Mouse (Mus musculus): Measurements from ENCODE around the gene Wnk2. TPM values are rescaled to one million over a fixed set of nuclear protein-coding genes. Genes with fewer than 3 reads are reported as not detected.

The Wnk2 gene
- polyA plus RNA-seq, 1 experiment: 65.4 TPM

DNA sequence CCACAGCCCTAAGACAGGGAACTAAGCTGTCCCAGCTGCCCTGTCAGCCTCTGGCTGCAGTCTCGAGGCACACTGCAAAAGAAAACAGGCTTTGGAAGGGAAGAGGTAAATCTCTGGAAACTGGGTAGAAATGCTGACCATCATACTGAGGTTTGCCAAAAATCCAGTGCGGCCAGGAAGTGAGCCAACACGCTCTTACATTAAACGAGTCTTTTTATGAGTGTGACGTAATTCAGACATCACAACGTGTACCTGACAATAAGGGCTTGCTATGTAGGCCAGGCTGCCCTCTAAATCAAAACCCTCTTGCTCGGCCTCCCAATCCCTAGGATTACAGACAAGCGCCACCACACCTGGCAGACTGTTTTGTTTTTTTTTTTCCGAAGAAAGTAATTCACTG, 19.3 kb upstream of the Wnk2 start:
- Histone ChIP-seq H3K4me3 (ENCODE audit: insufficient read depth, low read length) (no peak overlapping the region), H3K4me1 (ENCODE audit: control insufficient read depth, insufficient read depth, low read length) (0 out of 2 replicates have a peak, but pooled peaks cover 3% of the 10 kb centered on the region), H3K27ac (ENCODE audit: insufficient read depth, low read length) (no peak overlapping the region)
- TF ChIP-seq POLR2A (IDR thresholded peaks at IDR 0.05; ENCODE audit: extremely low read depth, insufficient read depth, low read length) (no peak), CTCF (IDR thresholded peaks at IDR 0.05; ENCODE audit: extremely low read depth, insufficient read depth, low read length) (no peak)

- Histone ChIP-seq H3K4me3 (ENCODE audit: insufficient read depth, low read length) (no peak overlapping the region), H3K27ac (ENCODE audit: insufficient read depth, low read length) (no peak overlapping the region), H3K4me1 (ENCODE audit: control insufficient read depth, insufficient read depth, low read length) (no peaks in the 10 kb centered on the region)
- no peak for TF ChIP-seq POLR2A (IDR thresholded peaks at IDR 0.05; ENCODE audit: extremely low read depth, insufficient read depth, low read length)
- no peak for TF ChIP-seq CTCF (IDR thresholded peaks at IDR 0.05; ENCODE audit: extremely low read depth, insufficient read depth, low read length)
Observed at GRCm38 (mm10) chr13:49163645-49164044, 15.8 kb upstream of the Wnk2 start.

GRCm38 (mm10) chr13:49162722-49163121, 14.9 kb upstream of the Wnk2 start:
- H3K4me1 ChIP-seq (ENCODE audit: control insufficient read depth, insufficient read depth, low read length): no peaks in the 10 kb centered on the region
- TF ChIP-seq CTCF (IDR thresholded peaks at IDR 0.05; ENCODE audit: extremely low read depth, insufficient read depth, low read length) (no peak), POLR2A (IDR thresholded peaks at IDR 0.05; ENCODE audit: extremely low read depth, insufficient read depth, low read length) (no peak)
- H3K27ac ChIP-seq (ENCODE audit: insufficient read depth, low read length): no peak overlapping the region
- no peak overlapping the region for H3K4me3 ChIP-seq (ENCODE audit: insufficient read depth, low read length)

DNA sequence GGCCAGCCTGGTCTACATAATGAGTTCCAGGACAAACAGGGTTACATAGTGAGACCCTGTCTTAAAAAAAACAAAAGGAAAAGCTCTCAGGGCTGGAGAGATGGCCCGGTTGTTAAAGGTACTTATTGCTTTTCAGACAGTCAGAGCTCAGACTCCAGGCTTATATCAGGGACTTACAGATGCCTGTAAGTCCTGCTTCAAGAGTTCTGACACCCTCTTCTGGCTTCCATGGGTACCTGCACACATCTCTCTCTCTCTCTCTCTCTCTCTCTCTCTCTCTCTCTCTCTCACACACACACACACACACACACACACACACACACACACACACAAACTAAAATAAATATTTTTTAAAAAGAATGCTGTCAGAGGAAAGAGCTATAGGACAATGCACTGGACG, 13.4 kb upstream of the Wnk2 start:
- Histone ChIP-seq H3K4me3 (ENCODE audit: insufficient read depth, low read length) (no peak overlapping the region), H3K4me1 (ENCODE audit: control insufficient read depth, insufficient read depth, low read length) (no peaks in the 10 kb centered on the region), H3K27ac (ENCODE audit: insufficient read depth, low read length) (no peak overlapping the region)
- no peak for TF ChIP-seq CTCF (IDR thresholded peaks at IDR 0.05; ENCODE audit: extremely low read depth, insufficient read depth, low read length)
- no peak for TF ChIP-seq POLR2A (IDR thresholded peaks at IDR 0.05; ENCODE audit: extremely low read depth, insufficient read depth, low read length)

DNA sequence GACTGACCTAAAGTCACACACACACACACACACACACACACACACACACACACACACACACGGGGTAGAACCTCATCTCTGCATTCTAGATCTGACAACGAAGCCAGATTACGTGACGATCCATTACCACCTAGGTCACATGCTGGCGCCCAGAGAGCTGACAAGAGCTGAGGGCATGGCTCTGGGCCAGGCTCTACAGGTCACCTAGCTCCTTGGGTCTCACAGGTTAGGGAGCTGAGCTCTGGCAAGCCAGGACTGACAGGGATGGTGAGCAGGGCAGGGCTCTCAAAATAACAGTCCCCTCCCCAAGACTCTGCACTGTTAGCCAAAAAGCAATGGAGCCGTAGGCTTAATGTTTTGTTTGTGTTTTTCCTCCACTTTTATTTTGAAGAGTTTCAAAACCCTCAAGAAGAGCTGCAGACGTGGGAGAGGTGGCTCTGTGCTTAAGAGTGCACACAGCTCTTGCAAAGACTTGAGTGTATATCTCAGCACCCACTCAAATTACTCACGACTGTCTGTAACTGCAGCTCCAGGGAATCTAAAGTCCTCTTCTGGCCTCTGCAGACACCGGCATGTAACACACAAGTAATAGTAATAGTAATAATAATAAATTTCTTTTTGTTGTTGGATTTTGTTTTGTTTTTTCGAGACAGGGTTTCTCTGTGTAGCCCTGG, 10.4 kb upstream of the Wnk2 start:
- Histone ChIP-seq H3K4me1 (ENCODE audit: control insufficient read depth, insufficient read depth, low read length) (no peaks in the 10 kb centered on the region), H3K27ac (ENCODE audit: insufficient read depth, low read length) (no peak overlapping the region), H3K4me3 (ENCODE audit: insufficient read depth, low read length) (no peak overlapping the region)
- no peak for TF ChIP-seq POLR2A (IDR thresholded peaks at IDR 0.05; ENCODE audit: extremely low read depth, insufficient read depth, low read length)
- TF ChIP-seq CTCF (IDR thresholded peaks at IDR 0.05; ENCODE audit: extremely low read depth, insufficient read depth, low read length): no peak

GRCm38 (mm10) chr13:49156645-49157044, 8.8 kb upstream of the Wnk2 start:
- Histone ChIP-seq H3K4me1 (ENCODE audit: control insufficient read depth, insufficient read depth, low read length) (no peaks in the 10 kb centered on the region), H3K27ac (ENCODE audit: insufficient read depth, low read length) (no peak overlapping the region), H3K4me3 (ENCODE audit: insufficient read depth, low read length) (no peak overlapping the region)
- TF ChIP-seq POLR2A (IDR thresholded peaks at IDR 0.05; ENCODE audit: extremely low read depth, insufficient read depth, low read length) (no peak), CTCF (IDR thresholded peaks at IDR 0.05; ENCODE audit: extremely low read depth, insufficient read depth, low read length) (no peak)

GRCm38 (mm10) chr13:49154621-49155020, 6.8 kb upstream of the Wnk2 start:
- no peak for TF ChIP-seq CTCF (IDR thresholded peaks at IDR 0.05; ENCODE audit: extremely low read depth, insufficient read depth, low read length)
- no peak for TF ChIP-seq POLR2A (IDR thresholded peaks at IDR 0.05; ENCODE audit: extremely low read depth, insufficient read depth, low read length)
- Histone ChIP-seq H3K4me1 (ENCODE audit: control insufficient read depth, insufficient read depth, low read length) (no peaks in the 10 kb centered on the region), H3K27ac (ENCODE audit: insufficient read depth, low read length) (no peak overlapping the region), H3K4me3 (ENCODE audit: insufficient read depth, low read length) (no peak overlapping the region)

GRCm38 (mm10) chr13:49154028-49154427, 6.2 kb upstream of the Wnk2 start:
- Histone ChIP-seq H3K27ac (ENCODE audit: insufficient read depth, low read length) (no peak overlapping the region), H3K4me3 (ENCODE audit: insufficient read depth, low read length) (no peak overlapping the region)
- no peak for TF ChIP-seq CTCF (IDR thresholded peaks at IDR 0.05; ENCODE audit: extremely low read depth, insufficient read depth, low read length)
- TF ChIP-seq POLR2A (IDR thresholded peaks at IDR 0.05; ENCODE audit: extremely low read depth, insufficient read depth, low read length): no peak

GRCm38 (mm10) chr13:49148687-49149086, 873 bp upstream of the Wnk2 start:
- Histone ChIP-seq H3K4me3 (ENCODE audit: insufficient read depth, low read length) (no peak overlapping the region), H3K27ac (ENCODE audit: insufficient read depth, low read length) (no peak overlapping the region), H3K4me1 (ENCODE audit: control insufficient read depth, insufficient read depth, low read length) (peaks cover 2% of the 10 kb centered on the region; the same call in 1 of the 2 replicates)
- TF ChIP-seq POLR2A (IDR thresholded peaks at IDR 0.05; ENCODE audit: extremely low read depth, insufficient read depth, low read length) (no peak), CTCF (IDR thresholded peaks at IDR 0.05; ENCODE audit: extremely low read depth, insufficient read depth, low read length) (no peak)

More at GRCm38 (mm10) chr13:49154028-49154427, 6.2 kb upstream of the Wnk2 start:
- no peaks in the 10 kb centered on the region for H3K4me1 ChIP-seq (ENCODE audit: control insufficient read depth, insufficient read depth, low read length)

Data from cortical plate, adult 2 months (tissue).